Mouse (Mus musculus) heart, embryonic 13.5 days (tissue): ENCODE data around the gene Bcl7b. TPM values are rescaled to one million over a fixed set of nuclear protein-coding genes. Genes with fewer than 3 reads are reported as not detected.

Experiments used
- ATAC-seq: fragments of 200-750 bp; cut with Nextera tagmentation; 2 replicates; pipeline ENCODE4 v1.8.0; 2017; ENCODE audit warnings: moderate TSS enrichment; ENCODE audit not compliant: insufficient number of reproducible peaks, low FRiP score, low TSS enrichment; ENCODE audit errors: extremely low read depth
- H3K27ac ChIP-seq: fragments of 300-500 bp; sonication (generic); replicated peaks from 2 replicates; pipeline ENCODE4 v1.5.1; 2015; ENCODE audit warnings: moderate library complexity, mild to moderate bottlenecking, inconsistent platforms
- H3K27me3 ChIP-seq: fragments of 300-500 bp; sonication (generic); replicated peaks from 2 replicates; pipeline ENCODE4 v1.6.1; 2015; ENCODE audit warnings: mild to moderate bottlenecking, inconsistent platforms
- H3K36me3 ChIP-seq: fragments of 300-500 bp; sonication (generic); 2 replicates; pipeline ENCODE4 v1.6.1; 2015; ENCODE audit warnings: mild to moderate bottlenecking, inconsistent platforms
- H3K4me1 ChIP-seq: fragments of 300-500 bp; sonication (generic); 2 replicates; pipeline ENCODE4 v1.6.1; 2015; ENCODE audit warnings: inconsistent platforms
- H3K4me2 ChIP-seq: fragments of 300-500 bp; sonication (generic); 2 replicates; pipeline ENCODE4 v1.6.1; 2015; ENCODE audit warnings: inconsistent platforms, mild to moderate bottlenecking, moderate library complexity
- H3K4me3 ChIP-seq: fragments of 300-500 bp; sonication (generic); 2 replicates; pipeline ENCODE4 v1.5.1; 2015; ENCODE audit warnings: moderate library complexity, mild to moderate bottlenecking, inconsistent platforms
- H3K9ac ChIP-seq: fragments of 300-500 bp; sonication (generic); 2 replicates; pipeline ENCODE4 v1.6.1; 2015; ENCODE audit warnings: inconsistent platforms, mild to moderate bottlenecking, moderate library complexity
- H3K9me3 ChIP-seq: fragments of 300-500 bp; sonication (generic); 2 replicates; pipeline ENCODE4 v1.6.1; 2016; ENCODE audit warnings: inconsistent platforms
- WGBS: fragments of 180-500 bp; shearing (Covaris S2); methylation state at CpG from one replicate; pipeline ENCODE4 v1.1.7; 2015; ENCODE audit warnings: mixed read lengths; 5-methylcytosine and 5-hydroxymethylcytosine counted together
- polyA plus RNA-seq: library from polyadenylated mRNA; unstranded; fragments of >200 nt; fragmentation: Nextera tagmentation; extraction: Ambion mirVana; gene quantifications from 2 replicates; pipeline ENCODE4 v1.2.1, GENCODE M21; 2015

The Bcl7b gene
- polyA plus RNA-seq, 1 experiment from 2014 or later, result 33.7 TPM

DNA sequence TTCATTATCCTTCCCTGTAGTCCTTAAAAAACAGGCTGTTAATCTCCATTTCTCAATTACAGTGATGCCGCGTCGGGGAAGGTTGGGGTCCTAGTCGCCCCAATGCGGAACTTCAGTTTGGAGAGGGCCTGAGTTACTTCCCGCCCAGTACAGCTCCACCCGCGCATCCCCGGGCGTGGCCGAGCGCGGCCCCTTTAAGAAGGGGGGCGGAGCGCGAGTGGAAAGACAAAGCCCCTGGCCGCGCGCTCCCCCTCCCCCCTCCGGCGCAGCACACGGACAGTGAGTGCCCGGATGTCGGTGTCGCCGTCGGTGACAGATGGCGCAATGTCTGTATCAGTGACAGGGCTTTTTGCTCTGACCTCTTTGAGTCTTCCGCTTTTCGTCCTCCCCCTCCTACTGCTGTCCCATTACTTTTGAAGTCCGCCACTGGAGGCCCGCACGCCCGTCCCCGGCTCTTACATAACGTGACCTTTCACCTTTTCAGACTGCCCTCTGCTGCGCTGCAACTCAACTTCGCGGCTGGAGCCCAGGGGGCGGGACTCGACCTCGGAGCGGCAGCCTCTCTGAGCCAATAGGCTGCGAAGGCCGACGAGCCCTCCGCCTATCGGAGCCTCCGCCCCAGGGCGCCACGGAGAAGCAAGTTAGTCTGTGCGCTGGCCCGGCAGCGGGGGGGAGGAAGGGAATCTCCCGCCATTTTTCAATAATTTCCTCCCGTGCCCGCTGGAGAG lies 18.7 kb downstream of the Bcl7b start, which contains the start of gene Baz1b:
Baz1b (plus strand) TSS at position 644 of the 728 bp plus-strand sequence.
- Histone ChIP-seq H3K9ac (peak within 1 kb of the TSS; percentile 97), H3K27me3 (no peaks in the 10 kb centered on the region), H3K27ac (peak within 1 kb of the TSS; percentile 96), H3K36me3 (peaks cover 34% of the 10 kb centered on the region), H3K4me1 (peaks cover 39% of the 10 kb centered on the region), H3K4me3 (peak within 1 kb of the TSS; percentile 89), H3K9me3 (no peaks in the 10 kb centered on the region), H3K4me2 (peak within 1 kb of the TSS; percentile 84)
- under 1% methylated on average over 57 of the region's 57 CpGs for WGBS
- ATAC-seq, result peak; percentile 96

DNA sequence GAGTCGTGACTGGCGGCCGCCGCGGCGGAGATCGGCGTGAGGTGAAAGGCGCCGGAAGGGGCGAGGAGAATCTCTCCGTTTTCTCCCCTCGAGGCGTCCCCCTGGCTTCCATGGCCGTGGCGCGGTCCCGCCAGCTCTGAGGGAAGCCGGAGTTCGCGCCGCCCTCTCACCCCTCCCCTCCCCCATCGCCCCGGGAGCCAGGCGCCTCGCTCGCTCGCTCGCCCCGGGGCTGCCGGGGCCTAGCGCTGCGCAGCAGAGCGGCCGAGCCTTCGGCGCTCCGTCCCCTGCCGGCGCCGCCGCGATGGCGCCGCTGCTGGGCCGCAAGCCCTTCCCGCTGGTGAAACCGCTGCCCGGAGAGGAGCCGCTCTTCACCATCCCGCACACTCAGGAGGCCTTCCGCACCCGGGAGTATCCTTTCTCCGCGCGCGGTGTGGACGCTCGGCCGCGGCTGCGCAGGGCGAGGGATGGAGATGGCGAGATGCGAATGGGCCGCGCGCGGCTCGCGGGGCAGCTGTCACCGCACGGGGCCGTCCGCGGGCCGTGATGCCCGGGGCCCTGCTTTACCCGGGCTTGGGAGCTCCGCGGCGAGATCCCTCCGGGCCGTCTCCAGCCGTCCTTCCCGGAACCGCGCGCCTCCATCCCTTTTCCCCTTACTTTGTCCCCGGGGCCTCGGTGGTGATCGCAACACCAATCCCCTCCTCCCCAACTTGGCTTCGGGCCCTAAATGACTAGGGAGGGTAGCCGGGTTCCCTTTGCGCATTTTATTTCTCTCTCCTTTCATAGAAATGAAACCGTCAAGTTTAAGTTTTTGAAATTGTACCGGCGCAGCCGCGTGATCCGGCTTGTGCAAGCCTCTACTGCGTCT lies 19.5 kb downstream of the Bcl7b start:
- WGBS, result under 1% methylated on average over 90 of the region's 102 CpGs
- peak overlapping the region; percentile 89 for H3K4me3 ChIP-seq
- H3K9me3 ChIP-seq, result no peaks in the 10 kb centered on the region
- peaks cover 46% of the 10 kb centered on the region for H3K4me1 ChIP-seq
- peaks cover 34% of the 10 kb centered on the region for H3K36me3 ChIP-seq
- ATAC-seq, result peak; percentile 61
- peak overlapping the region; percentile 97 for H3K9ac ChIP-seq
- no peaks in the 10 kb centered on the region for H3K27me3 ChIP-seq
- peak overlapping the region; percentile 96 for H3K27ac ChIP-seq
- peak overlapping the region; percentile 84 for H3K4me2 ChIP-seq

DNA sequence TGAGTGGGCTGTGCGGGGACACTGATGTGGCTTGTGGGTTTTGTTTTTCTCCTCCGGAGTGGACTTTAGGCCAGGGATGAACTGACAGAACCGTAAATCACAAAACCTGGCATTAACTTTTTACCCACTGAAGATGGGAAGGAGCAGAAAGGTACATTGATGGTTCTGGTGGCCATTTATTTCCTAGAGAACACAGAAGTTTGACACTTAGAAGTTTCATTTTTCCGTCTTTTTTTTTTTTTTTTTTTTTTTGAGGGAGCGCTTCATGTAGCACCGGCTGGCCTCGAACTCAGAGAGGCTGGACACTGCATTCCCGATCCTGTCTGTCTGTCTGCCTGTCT lies 20.1 kb downstream of the Bcl7b start:
- WGBS, result 2% methylated on average over 8 of the region's 8 CpGs
- Histone ChIP-seq H3K4me2 (peak overlapping the region; percentile 84), H3K4me1 (peaks cover 48% of the 10 kb centered on the region), H3K27me3 (no peaks in the 10 kb centered on the region), H3K36me3 (peaks cover 34% of the 10 kb centered on the region), H3K27ac (peak overlapping the region; percentile 96), H3K4me3 (peak overlapping the region; percentile 89), H3K9me3 (no peaks in the 10 kb centered on the region), H3K9ac (peak overlapping the region; percentile 97)
- no peak for ATAC-seq

DNA sequence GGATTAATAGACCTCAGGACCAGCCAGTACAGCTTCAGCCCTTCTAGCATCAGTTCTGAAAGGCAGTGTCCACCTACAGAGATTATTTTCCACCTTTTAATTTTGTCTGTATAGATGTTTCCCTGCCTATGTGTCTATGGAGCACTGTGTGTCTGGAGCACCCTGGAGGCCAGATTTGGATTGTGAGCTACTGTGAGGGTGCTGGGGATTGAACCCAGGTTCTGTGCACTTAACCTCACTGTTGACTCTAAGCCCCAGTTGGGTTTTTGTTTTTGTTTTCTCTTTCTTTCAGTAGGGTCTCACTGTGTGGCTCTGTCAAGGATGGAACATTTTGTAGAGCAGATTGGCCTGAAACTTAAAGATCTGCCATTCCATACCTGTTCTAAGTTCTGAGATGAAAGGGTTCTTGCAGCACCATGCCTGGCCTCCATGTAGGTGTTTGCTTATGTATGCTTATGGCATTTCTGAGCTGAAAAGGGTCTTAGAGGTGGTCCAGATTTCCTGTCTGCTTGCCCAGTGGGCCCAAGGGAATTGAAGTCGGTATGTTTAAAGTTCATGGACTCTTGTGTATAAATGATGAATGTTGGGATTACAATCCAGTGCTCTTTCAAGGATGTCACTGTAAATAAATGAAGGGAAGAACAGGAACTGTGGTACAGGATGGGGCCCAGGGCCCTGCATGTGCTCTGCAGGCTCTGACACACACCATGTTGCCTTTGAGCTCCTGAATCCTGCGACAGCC lies 21.4 kb downstream of the Bcl7b start:
- no peak for ATAC-seq
- H3K27me3 ChIP-seq, result no peaks in the 10 kb centered on the region

DNA sequence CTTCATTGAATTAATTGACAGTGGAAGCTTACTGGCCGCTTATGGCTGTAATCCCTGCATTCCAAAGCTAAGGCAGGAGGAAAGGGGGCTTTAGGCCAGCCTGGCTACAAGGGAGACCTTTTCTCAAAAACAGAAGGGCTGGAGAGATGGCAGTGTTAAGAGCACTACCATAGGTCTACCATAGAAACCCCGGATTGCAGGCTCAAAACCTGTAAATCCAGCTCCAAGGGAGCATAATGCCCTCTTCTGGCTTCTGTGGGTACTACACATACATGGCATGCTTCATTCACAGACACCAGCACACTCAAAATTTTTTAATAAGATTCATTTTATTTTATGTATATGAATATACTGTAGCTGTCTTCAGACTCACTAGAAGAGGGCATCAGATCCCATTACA lies 23.5 kb downstream of the Bcl7b start:
- Histone ChIP-seq H3K4me2 (no peak overlapping the region), H3K27me3 (no peaks in the 10 kb centered on the region), H3K9ac (no peak overlapping the region), H3K4me1 (peaks cover 50% of the 10 kb centered on the region), H3K4me3 (no peak overlapping the region), H3K36me3 (peaks cover 66% of the 10 kb centered on the region), H3K9me3 (no peaks in the 10 kb centered on the region), H3K27ac (no peak overlapping the region)
- ATAC-seq, result no peak
- whole genome bisulfite sequencing, result 40% methylated on average over 2 of the region's 2 CpGs

More for the DNA sequence above, 21.4 kb downstream of the Bcl7b start:
- WGBS, result 64% methylated on average over 2 of the region's 2 CpGs
- Histone ChIP-seq H3K9me3 (no peaks in the 10 kb centered on the region), H3K4me2 (peak overlapping the region; percentile 84), H3K9ac (peak overlapping the region; percentile 97), H3K4me3 (peak overlapping the region; percentile 89), H3K27ac (no peak overlapping the region; the same call in 1 of the 2 replicates), H3K4me1 (peaks cover 51% of the 10 kb centered on the region), H3K36me3 (peaks cover 46% of the 10 kb centered on the region)

DNA sequence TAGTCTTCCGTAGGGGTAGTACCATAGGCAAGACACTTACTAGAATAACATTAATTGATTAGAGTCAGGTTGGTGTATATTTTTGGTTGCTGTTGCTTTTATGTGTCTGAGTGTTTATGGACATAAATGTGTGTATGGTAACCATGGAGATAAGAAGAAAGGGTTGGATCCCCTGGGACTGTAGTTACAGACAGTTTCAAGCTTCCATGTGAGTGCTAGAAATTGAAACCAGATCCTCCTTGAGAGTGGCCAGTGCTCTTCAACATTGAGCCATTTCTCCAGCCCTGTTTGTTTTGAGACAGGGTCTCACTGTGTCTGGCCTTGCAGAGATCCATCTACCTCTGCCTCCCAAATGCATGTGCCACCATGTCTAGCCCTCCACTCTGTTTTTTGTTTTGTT lies 24.3 kb downstream of the Bcl7b start:
- peaks cover 50% of the 10 kb centered on the region for H3K4me1 ChIP-seq
- H3K9ac ChIP-seq, result peak overlapping the region; percentile 40; the same call in 1 of the 2 replicates
- H3K27ac ChIP-seq, result no peak overlapping the region
- peaks cover 74% of the 10 kb centered on the region for H3K36me3 ChIP-seq
- WGBS, result 83% methylated on average over 1 of the region's 1 CpGs
- H3K4me2 ChIP-seq, result no peak overlapping the region
- no peak overlapping the region for H3K4me3 ChIP-seq
- no peak for ATAC-seq
- H3K9me3 ChIP-seq, result no peaks in the 10 kb centered on the region
- no peaks in the 10 kb centered on the region for H3K27me3 ChIP-seq

DNA sequence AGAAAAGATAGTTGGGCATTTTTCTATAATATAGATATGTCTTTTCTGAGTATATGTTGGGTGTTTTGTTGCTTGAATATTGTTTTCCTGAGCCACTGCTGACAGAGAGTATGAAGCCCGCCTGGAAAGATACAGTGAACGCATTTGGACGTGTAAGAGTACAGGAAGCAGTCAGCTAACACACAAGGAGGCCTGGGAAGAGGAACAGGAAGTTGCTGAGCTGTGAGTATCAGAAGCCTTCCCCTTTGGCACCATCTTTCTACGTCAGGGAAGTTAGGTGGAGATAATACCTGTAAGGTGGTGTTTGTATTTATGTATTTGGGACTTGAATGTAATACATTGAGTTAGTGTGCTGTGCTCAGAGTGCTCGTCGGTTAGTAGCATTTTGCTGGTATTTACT lies 28.3 kb downstream of the Bcl7b start:
- 73% methylated on average over 6 of the region's 6 CpGs for WGBS
- Histone ChIP-seq H3K27ac (no peak overlapping the region), H3K36me3 (peaks cover 92% of the 10 kb centered on the region), H3K9me3 (no peaks in the 10 kb centered on the region), H3K4me3 (no peak overlapping the region), H3K9ac (no peak overlapping the region), H3K4me2 (no peak overlapping the region), H3K27me3 (no peaks in the 10 kb centered on the region), H3K4me1 (peaks cover 32% of the 10 kb centered on the region)
- no peak for ATAC-seq

DNA sequence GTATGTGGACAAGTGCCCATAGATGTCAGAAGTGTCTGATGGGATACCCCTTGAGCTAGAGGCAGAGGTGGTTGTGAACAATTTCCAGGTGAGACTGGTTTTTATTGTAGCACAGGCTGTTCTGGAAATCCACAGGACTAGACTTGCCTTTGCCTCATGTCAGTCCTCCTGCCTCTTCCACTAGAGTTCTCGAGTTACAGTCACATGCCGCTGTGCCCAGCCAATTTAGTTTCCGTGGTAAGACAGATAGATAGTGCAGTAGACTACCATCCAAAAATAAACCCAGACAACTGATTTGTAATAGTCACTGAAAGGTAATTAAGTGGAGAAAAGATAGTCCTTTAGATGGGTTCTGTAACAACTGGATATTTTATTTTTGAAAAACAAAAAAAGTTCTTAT lies 34.7 kb downstream of the Bcl7b start:
- Histone ChIP-seq H3K9me3 (no peaks in the 10 kb centered on the region), H3K4me1 (peaks cover 8% of the 10 kb centered on the region; the same call in 1 of the 2 replicates), H3K27me3 (no peaks in the 10 kb centered on the region), H3K4me3 (no peak overlapping the region), H3K36me3 (peaks cover 84% of the 10 kb centered on the region), H3K9ac (no peak overlapping the region), H3K27ac (0 out of 2 replicates have a peak overlapping the region, but pooled peaks have one; percentile 16), H3K4me2 (no peak overlapping the region)
- WGBS, result 41% methylated on average over 3 of the region's 3 CpGs
- no peak for ATAC-seq

DNA sequence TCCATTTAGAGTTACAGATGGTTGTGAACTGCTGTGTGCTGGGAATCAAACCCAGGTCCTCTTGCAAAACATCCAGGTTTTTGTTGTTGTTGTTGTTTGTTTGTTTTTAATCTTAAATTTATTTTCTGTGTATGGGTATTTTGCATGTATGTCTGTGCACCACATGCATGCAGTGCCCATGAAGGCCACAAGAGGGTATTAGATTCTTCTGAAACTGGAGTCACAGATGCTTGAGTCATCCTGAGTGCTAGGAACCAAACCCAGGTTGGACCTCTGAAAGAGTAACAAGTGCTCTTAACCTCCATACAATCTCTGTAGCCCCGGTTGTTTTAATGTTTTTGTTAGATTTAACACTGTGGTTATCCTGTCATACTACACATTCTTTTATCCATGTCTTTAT lies 40.1 kb downstream of the Bcl7b start:
- no peak overlapping the region for H3K4me2 ChIP-seq
- no peak overlapping the region for H3K27ac ChIP-seq
- no peaks in the 10 kb centered on the region for H3K9me3 ChIP-seq
- H3K4me1 ChIP-seq, result no peaks in the 10 kb centered on the region
- H3K36me3 ChIP-seq, result peaks cover 96% of the 10 kb centered on the region
- H3K4me3 ChIP-seq, result no peak overlapping the region
- WGBS, result 92% methylated on average over 1 of the region's 1 CpGs
- H3K27me3 ChIP-seq, result no peaks in the 10 kb centered on the region
- no peak for ATAC-seq
- no peak overlapping the region for H3K9ac ChIP-seq

DNA sequence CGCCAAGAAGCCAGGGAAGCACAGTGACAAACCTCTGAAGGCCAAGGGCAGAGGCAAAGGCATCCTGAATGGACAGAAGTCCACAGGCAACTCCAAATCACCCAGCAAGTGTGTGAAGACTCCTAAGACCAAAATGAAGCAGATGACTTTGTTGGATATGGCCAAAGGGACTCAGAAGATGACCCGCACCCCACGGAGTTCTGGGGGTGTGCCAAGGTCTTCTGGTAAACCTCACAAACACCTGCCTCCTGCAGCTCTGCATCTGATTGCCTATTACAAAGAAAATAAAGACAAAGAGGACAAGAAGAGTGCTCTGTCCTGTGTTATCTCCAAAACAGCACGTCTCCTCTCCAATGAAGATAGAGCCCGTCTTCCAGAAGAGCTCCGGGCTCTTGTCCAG lies 48.8 kb downstream of the Bcl7b start:
- Histone ChIP-seq H3K4me2 (no peak overlapping the region), H3K4me3 (no peak overlapping the region), H3K9ac (no peak overlapping the region), H3K27me3 (no peaks in the 10 kb centered on the region), H3K4me1 (peaks cover 5% of the 10 kb centered on the region; the same call in 1 of the 2 replicates), H3K9me3 (no peaks in the 10 kb centered on the region), H3K27ac (no peak overlapping the region), H3K36me3 (peaks cover 99% of the 10 kb centered on the region)
- ATAC-seq, result no peak
- 61% methylated on average over 6 of the region's 6 CpGs for WGBS

DNA sequence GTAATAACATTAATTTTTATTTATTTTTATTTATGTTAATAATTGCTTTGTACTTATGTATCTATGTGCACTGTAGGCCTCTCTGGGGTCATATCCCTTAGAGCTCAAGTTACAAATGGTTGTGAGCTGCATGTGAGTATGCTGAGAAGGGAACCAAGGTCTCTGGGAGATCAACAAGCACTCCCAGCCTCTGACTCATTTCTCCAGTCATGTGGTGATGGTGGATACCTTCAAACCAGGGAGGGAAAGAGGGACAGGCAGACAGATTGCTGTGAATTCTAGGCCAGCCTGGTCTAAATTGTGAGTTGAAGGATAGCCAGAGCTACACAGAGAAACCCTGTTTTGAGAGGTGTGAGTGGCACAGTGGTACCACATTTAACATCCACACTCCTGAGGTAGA lies 52.9 kb downstream of the Bcl7b start:
- no peak overlapping the region for H3K4me2 ChIP-seq
- no peak for ATAC-seq

More for the DNA sequence above, 52.9 kb downstream of the Bcl7b start:
- Histone ChIP-seq H3K27ac (no peak overlapping the region), H3K36me3 (peaks cover 96% of the 10 kb centered on the region), H3K4me3 (no peak overlapping the region), H3K9me3 (no peaks in the 10 kb centered on the region), H3K27me3 (no peaks in the 10 kb centered on the region), H3K4me1 (peaks cover 5% of the 10 kb centered on the region; the same call in 1 of the 2 replicates), H3K9ac (no peak overlapping the region)
